Mouse (Mus musculus): ENCODE data around the gene Gm17622. TPM values are rescaled to one million over a fixed set of nuclear protein-coding genes. Genes with fewer than 3 reads are reported as not detected.

Gm17622 gene
- total RNA-seq (2023): not detected

GRCm38 (mm10) chr13:96490433-96490832 lies at the start of gene Gm17622:
Gene Gm17622 (plus strand): TSS chr13:96490733.

GRCm38 (mm10) chr13:96470957-96471356 lies 19.6 kb upstream of the Gm17622 start, which contains the start of gene Ankdd1b:
Gene Ankdd1b (minus strand): TSS chr13:96471198.

Other genes with a start within 250 kb of the Gm17622 start
- gene Poc5, start 102.4 kb upstream of the Gm17622 start, total RNA-seq (2023): 27.4 TPM
- not detected for gene Ankdd1b, start 19.5 kb upstream of the Gm17622 start, total RNA-seq (2023)
- 9.2 TPM for gene Polk, start 51.8 kb downstream of the Gm17622 start, total RNA-seq (2023)
- 66.4 TPM for gene Col4a3bp, start 51.9 kb downstream of the Gm17622 start, total RNA-seq (2023)
- 88.4 TPM for gene Hmgcr, start 180.2 kb downstream of the Gm17622 start, total RNA-seq (2023)

Measured in CD8-positive naive resting alpha-beta T cell, adult 57 days (primary cell).